Mouse (Mus musculus) erythroblast, embryonic 14.5 days (primary cell): ENCODE results near the gene Ctnna3. TPM values are rescaled to one million over a fixed set of nuclear protein-coding genes. Genes with fewer than 3 reads are reported as not detected.

Source experiments
- H3K27me3 ChIP-seq: 2 replicates; pipeline ENCODE4 v1.6.1; 2012; ENCODE audit warnings: inconsistent platforms; ENCODE audit not compliant: control insufficient read depth
- H3K36me3 ChIP-seq: 2 replicates; pipeline ENCODE4 v1.6.1; 2012; ENCODE audit warnings: mild to moderate bottlenecking, inconsistent platforms; ENCODE audit not compliant: control insufficient read depth
- H3K4me1 ChIP-seq: 2 replicates; pipeline ENCODE4 v1.6.1; 2012; ENCODE audit warnings: inconsistent platforms; ENCODE audit not compliant: control insufficient read depth
- H3K4me3 ChIP-seq: replicated peaks from 2 replicates; pipeline ENCODE3; 2012; ENCODE audit warnings: moderate library complexity, mild to moderate bottlenecking, inconsistent platforms
- H3K9me3 ChIP-seq: 2 replicates; pipeline ENCODE4 v1.6.1; 2012; ENCODE audit warnings: low read length, inconsistent platforms, mixed read lengths; ENCODE audit not compliant: control insufficient read depth
- GATA1 ChIP-seq: IDR thresholded peaks from 2 replicates; pipeline ENCODE4 v1.6.1; 2012; ENCODE audit warnings: low read length, inconsistent platforms, mixed read lengths
- TAL1 ChIP-seq: IDR thresholded peaks from 3 replicates; pipeline ENCODE4 v1.6.1; 2012; ENCODE audit warnings: low read length, inconsistent platforms, mixed read lengths
- polyA plus RNA-seq: library from polyadenylated mRNA; stranded (reverse); fragments of >175 nt; gene quantifications from 2 replicates; pipeline ENCODE4 v1.2.3, GENCODE M21; 2012

Ctnna3 gene
- polyA plus RNA-seq, 1 experiment = not detected

DNA sequence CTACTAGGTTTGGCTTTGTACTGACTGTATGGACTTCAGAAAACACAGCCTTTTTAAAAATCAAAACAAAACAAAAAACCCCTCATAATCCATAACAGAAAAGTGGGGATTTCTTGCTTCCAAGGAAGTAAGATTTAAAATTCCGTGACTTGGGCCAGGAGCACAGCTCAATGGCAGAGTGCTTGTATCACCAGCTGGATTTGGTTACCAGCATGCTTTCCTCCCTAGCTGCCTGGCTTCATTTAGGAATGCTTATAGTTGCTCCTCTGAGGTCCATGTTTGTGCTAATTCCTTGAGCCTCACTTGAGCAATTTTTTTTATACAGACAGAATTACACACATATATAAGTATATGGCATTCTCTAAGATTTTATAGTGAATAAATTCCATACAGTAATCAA is 198.6 kb downstream of the Ctnna3 start:
- Histone ChIP-seq H3K4me1 (no peaks in the 10 kb centered on the region), H3K4me3 (no peak overlapping the region), H3K9me3 (no peaks in the 10 kb centered on the region), H3K27me3 (no peaks in the 10 kb centered on the region), H3K36me3 (no peaks in the 10 kb centered on the region)
- TF ChIP-seq TAL1 (no peak), GATA1 (no peak)

DNA sequence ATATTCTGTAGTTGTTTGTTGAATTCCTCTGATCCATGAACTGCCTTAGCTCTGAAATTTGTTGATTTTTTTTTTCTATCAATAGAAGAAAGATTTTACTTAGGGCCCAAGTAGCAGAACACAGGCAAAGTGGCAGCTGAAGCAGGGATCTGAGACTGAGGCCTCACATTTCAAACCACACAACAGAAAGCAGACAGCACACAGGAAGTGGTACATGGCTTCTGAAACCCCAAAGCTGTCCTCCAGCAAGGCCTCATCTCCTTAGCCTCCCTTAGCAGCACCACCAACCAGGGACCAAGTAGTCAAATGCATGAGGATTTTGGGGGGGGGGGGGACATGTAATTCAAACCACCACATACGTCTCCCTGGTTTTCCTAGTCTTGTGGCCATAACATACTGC is 204.0 kb downstream of the Ctnna3 start:
- H3K4me1 ChIP-seq = no peaks in the 10 kb centered on the region
- no peaks in the 10 kb centered on the region for H3K9me3 ChIP-seq
- no peak overlapping the region for H3K4me3 ChIP-seq
- H3K36me3 ChIP-seq = no peaks in the 10 kb centered on the region
- TF ChIP-seq TAL1 (no peak), GATA1 (no peak)
- H3K27me3 ChIP-seq = no peaks in the 10 kb centered on the region

DNA sequence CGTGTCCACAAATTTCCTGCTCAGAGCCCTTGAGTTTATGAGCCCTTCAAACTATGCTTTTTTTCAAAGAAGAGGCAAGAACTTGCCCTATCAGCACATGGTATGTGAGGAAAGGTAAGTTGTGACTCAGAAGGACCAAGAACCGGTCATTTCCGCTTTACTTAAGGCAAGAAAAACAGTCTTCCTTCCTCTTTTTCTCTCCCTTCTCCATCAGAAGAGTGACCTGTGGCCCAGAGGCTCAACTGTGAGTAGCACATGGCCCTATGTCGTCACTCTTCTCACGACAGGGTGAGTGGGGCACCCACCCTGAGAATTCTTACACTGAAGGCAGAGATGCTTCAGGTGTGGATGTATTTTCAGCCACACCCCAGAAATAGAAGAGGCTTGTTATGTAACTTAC is 208.1 kb downstream of the Ctnna3 start:
- Histone ChIP-seq H3K4me3 (no peak overlapping the region), H3K36me3 (no peaks in the 10 kb centered on the region), H3K9me3 (no peaks in the 10 kb centered on the region)

DNA sequence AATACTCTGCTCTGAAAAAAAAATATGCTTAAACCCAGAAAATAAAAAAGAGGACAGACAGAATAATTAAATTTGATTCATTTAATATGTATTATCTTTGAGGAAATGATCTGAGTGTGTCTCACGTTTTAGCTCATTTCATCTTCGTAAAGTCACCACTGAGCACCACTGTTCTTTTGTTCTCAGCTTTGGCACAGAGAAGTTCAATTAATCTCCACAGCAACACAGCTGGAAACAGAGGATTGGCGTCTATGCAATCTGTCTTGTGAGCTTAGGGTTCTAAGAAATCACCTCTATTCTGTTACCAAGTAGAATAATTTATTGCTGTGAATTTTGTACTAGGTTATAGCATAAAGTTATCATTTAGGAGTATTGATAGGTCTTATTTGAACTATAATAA is 217.4 kb downstream of the Ctnna3 start:
- H3K27me3 ChIP-seq = no peaks in the 10 kb centered on the region
- no peak overlapping the region for H3K4me3 ChIP-seq

More for the DNA sequence above, 208.1 kb downstream of the Ctnna3 start:
- H3K27me3 ChIP-seq = no peaks in the 10 kb centered on the region
- TF ChIP-seq TAL1 = no peak
- TF ChIP-seq GATA1 = no peak
- H3K4me1 ChIP-seq = no peaks in the 10 kb centered on the region

DNA sequence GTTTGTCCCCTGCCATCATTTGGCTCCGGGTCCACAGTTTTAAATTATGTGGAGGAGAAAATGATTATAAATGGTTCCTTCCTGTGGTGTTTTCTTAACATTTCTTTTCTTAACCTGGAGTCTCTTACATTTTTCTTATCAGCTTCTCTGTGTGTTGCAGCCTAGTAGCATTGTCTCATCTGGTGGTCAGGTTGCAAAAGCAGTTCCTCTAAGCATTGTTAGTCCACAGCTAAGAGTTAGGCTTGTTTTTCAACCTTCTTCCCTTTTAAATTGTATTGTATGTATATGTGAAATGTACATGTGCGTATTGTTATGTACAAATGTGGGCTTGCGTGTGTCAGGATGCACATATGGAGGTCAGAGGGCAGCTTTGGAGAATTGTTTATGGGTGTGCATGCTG is 220.4 kb downstream of the Ctnna3 start:
- no peak for TF ChIP-seq GATA1
- no peak for TF ChIP-seq TAL1
- Histone ChIP-seq H3K4me1 (no peaks in the 10 kb centered on the region), H3K9me3 (no peaks in the 10 kb centered on the region), H3K36me3 (no peaks in the 10 kb centered on the region), H3K4me3 (no peak overlapping the region), H3K27me3 (no peaks in the 10 kb centered on the region)

More for the DNA sequence above, 217.4 kb downstream of the Ctnna3 start:
- no peaks in the 10 kb centered on the region for H3K9me3 ChIP-seq
- no peaks in the 10 kb centered on the region for H3K36me3 ChIP-seq
- H3K4me1 ChIP-seq = no peaks in the 10 kb centered on the region
- TF ChIP-seq TAL1 (no peak), GATA1 (no peak)

- H3K27me3 ChIP-seq = no peaks in the 10 kb centered on the region
- no peak for TF ChIP-seq GATA1
- no peak for TF ChIP-seq TAL1
Measured at GRCm38 (mm10) chr10:63652887-63653286, 223.0 kb downstream of the Ctnna3 start.

DNA sequence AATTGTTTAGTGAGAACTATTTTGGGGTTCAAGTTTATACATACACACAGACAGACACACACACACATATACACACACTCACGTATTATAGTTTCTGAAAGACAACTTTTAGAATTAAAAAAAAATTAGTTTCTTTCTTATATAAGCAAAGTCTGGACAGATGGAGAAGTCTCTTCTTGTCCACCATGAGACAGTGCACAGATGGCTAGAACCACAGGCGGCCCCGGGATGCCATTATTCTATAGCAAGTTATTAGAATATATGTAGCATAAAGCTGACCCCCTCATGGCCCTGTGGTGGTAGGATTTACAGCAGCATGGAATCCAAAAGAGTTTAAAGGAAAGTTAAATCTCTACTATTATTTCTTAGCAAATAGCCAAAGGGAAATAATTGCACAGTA is 223.7 kb downstream of the Ctnna3 start:
- Histone ChIP-seq H3K4me3 (no peak overlapping the region), H3K27me3 (no peaks in the 10 kb centered on the region), H3K9me3 (0 out of 2 replicates have a peak, but pooled peaks cover under 1% of the 10 kb centered on the region), H3K4me1 (no peaks in the 10 kb centered on the region), H3K36me3 (no peaks in the 10 kb centered on the region)
- TF ChIP-seq TAL1 (no peak), GATA1 (no peak)

More at GRCm38 (mm10) chr10:63652887-63653286, 223.0 kb downstream of the Ctnna3 start:
- no peaks in the 10 kb centered on the region for H3K9me3 ChIP-seq
- H3K4me1 ChIP-seq = no peaks in the 10 kb centered on the region
- H3K4me3 ChIP-seq = no peak overlapping the region
- H3K36me3 ChIP-seq = no peaks in the 10 kb centered on the region

DNA sequence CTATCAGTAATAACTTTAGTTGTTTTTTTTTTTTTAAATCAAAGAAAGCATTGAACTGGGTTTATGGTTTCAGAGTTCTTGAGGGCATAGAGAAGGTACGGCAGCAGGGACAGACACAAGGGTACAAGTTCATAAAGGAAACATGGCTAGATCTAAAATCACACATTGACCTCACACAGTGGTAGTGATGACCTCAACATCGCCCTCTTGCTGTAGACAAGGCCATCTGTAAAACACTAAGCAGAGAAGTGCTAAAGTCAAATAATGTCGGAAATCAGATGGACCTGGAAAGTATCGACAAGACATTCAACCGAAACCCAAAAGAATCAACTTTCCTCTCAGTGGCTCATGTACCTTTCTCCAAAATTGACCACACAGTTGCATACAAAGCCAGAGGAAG is 224.7 kb downstream of the Ctnna3 start:
- no peak for TF ChIP-seq TAL1
- TF ChIP-seq GATA1 = no peak
- 0 out of 2 replicates have a peak, but pooled peaks cover 2% of the 10 kb centered on the region for H3K9me3 ChIP-seq
- no peaks in the 10 kb centered on the region for H3K27me3 ChIP-seq
- no peaks in the 10 kb centered on the region for H3K36me3 ChIP-seq
- H3K4me3 ChIP-seq = no peak overlapping the region
- no peaks in the 10 kb centered on the region for H3K4me1 ChIP-seq

DNA sequence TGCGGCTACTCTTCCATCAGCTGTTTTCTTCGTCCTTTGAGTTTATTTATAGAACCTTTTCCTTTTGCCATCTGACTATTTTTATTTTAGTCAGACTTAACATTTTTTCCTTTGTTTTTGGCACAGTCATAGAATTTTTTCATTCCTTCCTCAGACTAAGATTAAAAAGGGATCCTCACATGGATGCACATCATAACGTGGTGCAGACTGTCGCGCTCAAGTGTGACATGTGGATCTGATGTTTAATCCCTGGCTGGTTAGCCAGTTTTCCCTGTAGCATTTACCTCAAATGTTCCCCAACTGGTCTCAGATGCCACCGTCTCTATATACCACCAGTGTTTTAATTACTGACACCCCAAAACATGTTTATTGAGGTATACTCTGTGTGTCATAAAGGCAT is 246.4 kb downstream of the Ctnna3 start:
- Histone ChIP-seq H3K27me3 (no peaks in the 10 kb centered on the region), H3K36me3 (no peaks in the 10 kb centered on the region), H3K9me3 (no peaks in the 10 kb centered on the region), H3K4me1 (no peaks in the 10 kb centered on the region), H3K4me3 (no peak overlapping the region)
- TF ChIP-seq GATA1 (no peak), TAL1 (no peak)

DNA sequence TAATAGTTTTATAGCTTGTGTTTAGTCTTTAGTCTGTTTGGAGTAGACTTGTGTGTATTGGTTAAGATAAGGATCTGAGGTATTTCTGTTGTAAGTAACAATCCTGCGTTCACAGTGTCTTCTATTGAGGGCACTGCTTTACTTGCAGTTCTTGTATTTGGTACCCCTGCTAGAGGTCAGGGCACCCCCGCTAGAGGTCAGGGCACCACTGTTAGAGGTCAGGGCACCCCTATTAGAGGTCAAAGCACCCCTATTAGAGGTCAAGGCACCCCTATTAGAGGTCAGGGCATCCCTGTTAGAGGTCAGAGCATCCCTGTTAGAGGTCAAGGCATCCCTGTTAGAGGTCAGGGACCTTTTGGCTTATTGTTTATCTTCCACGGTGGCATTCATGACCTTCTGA is 259.3 kb downstream of the Ctnna3 start:
- no peak for TF ChIP-seq TAL1
- no peak for TF ChIP-seq GATA1
- no peak overlapping the region for H3K4me3 ChIP-seq
- no peaks in the 10 kb centered on the region for H3K9me3 ChIP-seq
- H3K4me1 ChIP-seq = no peaks in the 10 kb centered on the region
- H3K36me3 ChIP-seq = no peaks in the 10 kb centered on the region
- no peaks in the 10 kb centered on the region; the same call in 1 of the 2 replicates for H3K27me3 ChIP-seq
